Comparison of ENCODE assay signal across 21 mouse cellular contexts in the genomic region with DNA sequence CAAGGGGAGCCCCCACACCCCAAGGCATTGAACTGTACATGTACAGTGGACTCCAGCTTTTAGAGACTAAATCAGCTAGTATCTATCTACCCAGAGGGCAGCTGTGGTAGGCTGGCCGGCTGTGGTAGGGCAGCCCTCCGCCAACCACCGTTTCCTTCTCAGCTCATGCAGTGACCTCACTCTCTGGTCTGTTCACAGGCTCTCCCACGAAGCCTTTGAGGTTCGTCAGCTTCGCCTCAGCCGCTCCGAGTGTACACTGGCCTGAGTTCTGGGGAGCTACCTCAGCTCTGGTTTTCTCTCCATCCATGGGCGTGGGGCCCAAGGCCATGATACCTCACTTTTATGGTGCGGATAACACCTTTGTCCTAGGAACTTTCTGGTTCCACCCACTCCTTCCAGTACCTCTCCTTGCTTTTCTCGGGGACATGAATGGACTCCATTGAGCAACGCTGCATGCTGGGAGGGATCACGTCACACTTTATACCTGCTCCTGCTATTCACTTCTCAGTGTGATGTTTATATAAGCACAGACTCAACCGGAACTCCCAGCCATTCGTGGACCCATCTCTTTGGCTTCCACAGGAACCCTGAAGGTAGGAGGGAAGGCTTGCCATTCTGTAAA. TPM values are rescaled to one million over a fixed set of nuclear protein-coding genes. Genes with fewer than 3 reads are reported as not detected.
A peak's percentile ranks its signal among the peaks of the same experiment; 100 is the strongest.
DNase-seq lines count a peak whose midpoint lies in the region; ATAC-seq lines count a peak whose summit lies in the region.
"Had no signal": no experiment of that assay in that cellular context is flagged by ENCODE, and none has a peak within 500 bp of the region (broad histone marks: within the 10 kb centered on the region; RNA-seq: fewer than 3 reads in every experiment).

No protein-coding gene starts in this region.

- no peaks in the 10 kb centered on the region for H3K36me3 ChIP-seq in heart, embryonic 10.5 days
- H3K36me3 ChIP-seq in forebrain, embryonic 15.5 days: no peaks in the 10 kb centered on the region
- H3K36me3 ChIP-seq: neural tube, embryonic 13.5 days had no signal

- no peaks in the 10 kb centered on the region for H3K4me1 ChIP-seq in heart, embryonic 10.5 days
- H3K4me1 ChIP-seq in forebrain, embryonic 15.5 days: no peaks in the 10 kb centered on the region
- H3K4me1 ChIP-seq: neural tube, embryonic 13.5 days had no signal

- H3K27me3 ChIP-seq in heart, embryonic 10.5 days (ENCODE audit: insufficient read depth, poor library complexity, severe bottlenecking): no peaks in the 10 kb centered on the region
- no peaks in the 10 kb centered on the region for H3K27me3 ChIP-seq in forebrain, embryonic 15.5 days
- H3K27me3 ChIP-seq: neural tube, embryonic 13.5 days had no signal

- no peak overlapping the region for H3K9ac ChIP-seq in forebrain, embryonic 15.5 days (replicated peaks)
- H3K9ac ChIP-seq: liver, embryonic 14.5 days; neural tube, embryonic 13.5 days had no signal

- peak; percentile 62 for DNase-seq in heart, embryonic 10.5 days (ENCODE audit: low spot score)
- DNase-seq in heart, postnatal 14 days: no peak
- DNase-seq in thymus, postnatal 4 days: peak; percentile 20
- DNase-seq in thymus, postnatal 36 days: no peak
- DNase-seq in frontal cortex, postnatal 25 days (ENCODE audit: low spot score in 2 of 2): no peak
- DNase-seq: cerebellum, adult 11-12 months; gastrocnemius, postnatal 10 days; heart, postnatal 4 days; layer of hippocampus, adult 9-11 months; right cerebral cortex, postnatal 4 days had no signal

- intact Hi-C loops in heart, postnatal 14 days (cut with DNase I): loop anchor here (2.0 kb wide), 1 partner anchor 346 kb away; no protein-coding TSS in a partner anchor

- H3K4me3 ChIP-seq in heart, embryonic 10.5 days: no peak overlapping the region
- no peak overlapping the region for H3K4me3 ChIP-seq in forebrain, embryonic 15.5 days
- H3K4me3 ChIP-seq: neural tube, embryonic 13.5 days had no signal

- no peak overlapping the region for H3K4me2 ChIP-seq in forebrain, embryonic 15.5 days (replicated peaks)
- H3K4me2 ChIP-seq: heart, embryonic 11.5 days; neural tube, embryonic 13.5 days had no signal

- H3K27ac ChIP-seq in heart, embryonic 10.5 days: no peak overlapping the region
- H3K27ac ChIP-seq in forebrain, embryonic 15.5 days (replicated peaks): no peak overlapping the region
- H3K27ac ChIP-seq: hindbrain, postnatal 0 days; kidney, postnatal 0 days; liver, embryonic 14.5 days; neural tube, embryonic 13.5 days had no signal

- WGBS in heart, embryonic 10.5 days: 82% methylated on average over 15 of the region's 15 CpGs
- WGBS in forebrain, embryonic 15.5 days: 76% methylated on average over 15 of the region's 15 CpGs

- peak; percentile 23; the same call in 1 of the 2 replicates for ATAC-seq in megakaryocyte, adult 5-6 weeks (ENCODE audit: poor library complexity, severe bottlenecking)
- ATAC-seq in forebrain, embryonic 15.5 days (replicated peaks): no peak
- ATAC-seq in erythroblast, adult 5-6 weeks (replicated peaks; ENCODE audit: low FRiP score, poor library complexity, severe bottlenecking): no peak
- ATAC-seq: forebrain, embryonic 14.5 days; hindbrain, postnatal 0 days had no signal

- H3K9me3 ChIP-seq in heart, embryonic 10.5 days: no peaks in the 10 kb centered on the region
- no peaks in the 10 kb centered on the region for H3K9me3 ChIP-seq in forebrain, embryonic 15.5 days
- H3K9me3 ChIP-seq: neural tube, embryonic 13.5 days had no signal

RNA-seq across cellular contexts. Expression of a gene that starts 32.5 kb away (rescaled TPM):
- polyA plus RNA-seq in heart, embryonic 10.5 days (2016; fragmentation: Nextera tagmentation; extraction: Ambion mirVana): 7.4 and 33.9 TPM in 2 replicates
- under 1 TPM; 0.32 to 0.48 TPM for total RNA-seq in heart, postnatal 14 days (2021)
- total RNA-seq in megakaryocyte, adult 5-6 weeks (2015): 0.50 TPM in 1 of 2 replicates, not detected in the other
- total RNA-seq in megakaryocyte, adult 5-6 weeks (2017): 1.1 TPM in 1 of 2 replicates, not detected in the other
- polyA plus RNA-seq in forebrain, embryonic 15.5 days (2015; fragmentation: Nextera tagmentation; extraction: Ambion mirVana): 1.7 and 1.9 TPM in 2 replicates
- 0.84 TPM in 1 of 2 replicates, not detected in the other for total RNA-seq in erythroblast, adult 5-6 weeks (2015; ENCODE audit: low replicate concordance)
- not detected in 2 replicates for total RNA-seq in erythroblast, adult 5-6 weeks (2017; ENCODE audit: low replicate concordance)
- total RNA-seq: adrenal gland, adult 18-20 months; gastrocnemius, postnatal 10 days; heart, postnatal 4 days had no signal
- polyA plus RNA-seq: macrophage had no signal

Comparison
In these comparisons a context has a peak if more than half of its experiments do, and no peak if none do; other contexts are left out.
1. DNase-seq: peak in heart, embryonic 10.5 days (single experiment) and thymus, postnatal 4 days (single experiment); none in heart, postnatal 14 days (0 of 2), thymus, postnatal 36 days (0 of 2) and frontal cortex, postnatal 25 days (0 of 2).